Mouse (Mus musculus): Measurements from ENCODE around the gene Hils1. TPM values are rescaled to one million over a fixed set of nuclear protein-coding genes. Genes with fewer than 3 reads are reported as not detected.

Hils1 gene
- total RNA-seq, 2 experiments from 2014 or later = not detected

DNA sequence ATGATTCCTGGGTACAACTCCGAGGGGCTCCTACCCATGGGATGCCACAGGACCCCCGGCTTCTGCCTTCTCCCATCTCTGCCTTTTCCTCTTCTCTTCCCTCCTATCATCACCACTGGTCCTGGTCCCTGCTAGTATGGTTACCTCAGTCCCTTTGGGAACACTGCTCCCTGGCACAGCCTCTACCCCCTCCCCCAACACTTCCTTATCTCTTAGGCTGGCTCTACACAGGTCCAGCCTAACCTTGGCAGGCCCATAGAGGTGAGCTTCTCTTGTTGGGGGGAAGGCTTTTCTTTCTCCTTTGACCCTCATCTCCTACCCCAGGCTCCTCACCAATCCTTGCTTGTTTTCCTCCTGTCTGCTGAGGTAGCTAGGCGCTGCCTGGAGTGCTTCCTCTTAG lies 48.1 kb downstream of the Hils1 start:
- Histone ChIP-seq H3K4me3 (no peak overlapping the region), H3K27ac (no peak overlapping the region)
- no peak for DNase-seq (ENCODE audit: low spot score in 2 of 2)
- no peak for TF ChIP-seq CTCF (conservative IDR thresholded peaks at IDR 0.05)

Other genes with a start within 250 kb of the Hils1 start
- gene Cdc34b, start 225.8 kb upstream of the Hils1 start, total RNA-seq (2021) = not detected
- not detected for gene Tmem92, start 184.9 kb upstream of the Hils1 start, total RNA-seq (2021)
- gene Col1a1, start 31.4 kb upstream of the Hils1 start, total RNA-seq (2021) = 10 to 100 TPM in 1 of 2 experiments, 1 to 10 TPM in 1; 9.6 to 14.0 TPM
- under 1 TPM in 1 of 2 experiments, not detected in 1; 0.44 TPM for gene Sgca, start 8.7 kb downstream of the Hils1 start, total RNA-seq (2021)
- gene Ppp1r9b, start 23.4 kb downstream of the Hils1 start, total RNA-seq (2021) = 100 to 1,000 TPM; 967 to 974 TPM
- gene Samd14, start 42.3 kb downstream of the Hils1 start, total RNA-seq (2021) = 10 to 100 TPM; 38.9 to 40.8 TPM
- gene Pdk2, start 73.8 kb downstream of the Hils1 start, total RNA-seq (2021) = 100 to 1,000 TPM; 133 TPM
- gene Itga3, start 109.2 kb downstream of the Hils1 start, total RNA-seq (2021) = 10 to 100 TPM; 10.3 to 16.1 TPM
- not detected for gene Dlx3, start 152.5 kb downstream of the Hils1 start, total RNA-seq (2021)
- not detected for gene Dlx4, start 178.7 kb downstream of the Hils1 start, total RNA-seq (2021)

Data from layer of hippocampus, adult 2 months (tissue).